Mouse (Mus musculus): Measurements from ENCODE around the gene Cpsf2. TPM values are rescaled to one million over a fixed set of nuclear protein-coding genes. Genes with fewer than 3 reads are reported as not detected.

Cpsf2 gene
- polyA plus RNA-seq, 1 experiment from 2014 or later = 46.1 TPM

DNA sequence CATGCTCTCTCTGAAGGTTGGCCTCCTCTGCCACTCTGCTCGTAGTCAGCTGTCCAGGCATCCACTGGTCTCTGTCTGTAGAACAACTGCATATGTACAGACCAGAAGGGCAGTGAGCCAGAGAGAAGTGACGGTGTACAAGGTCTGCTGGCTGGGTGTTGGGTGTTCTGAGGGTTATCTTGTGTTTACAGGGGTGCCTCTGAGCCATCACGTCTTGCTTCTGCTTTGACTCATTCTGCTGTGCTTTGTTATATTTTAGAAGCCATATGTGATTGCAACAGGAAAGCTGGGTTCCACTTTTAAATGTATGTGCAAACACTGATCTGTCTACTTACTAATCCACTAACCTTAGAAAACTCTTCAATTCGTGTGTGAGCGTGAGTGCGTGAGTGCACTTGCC, 11.9 kb downstream of the Cpsf2 start:
- 91% methylated on average over 6 of the region's 6 CpGs for whole genome bisulfite sequencing
- H3K36me3 ChIP-seq (ENCODE audit: control insufficient read depth, insufficient read depth, low read length) = peaks cover 14% of the 10 kb centered on the region; the same call in 1 of the 2 replicates

DNA sequence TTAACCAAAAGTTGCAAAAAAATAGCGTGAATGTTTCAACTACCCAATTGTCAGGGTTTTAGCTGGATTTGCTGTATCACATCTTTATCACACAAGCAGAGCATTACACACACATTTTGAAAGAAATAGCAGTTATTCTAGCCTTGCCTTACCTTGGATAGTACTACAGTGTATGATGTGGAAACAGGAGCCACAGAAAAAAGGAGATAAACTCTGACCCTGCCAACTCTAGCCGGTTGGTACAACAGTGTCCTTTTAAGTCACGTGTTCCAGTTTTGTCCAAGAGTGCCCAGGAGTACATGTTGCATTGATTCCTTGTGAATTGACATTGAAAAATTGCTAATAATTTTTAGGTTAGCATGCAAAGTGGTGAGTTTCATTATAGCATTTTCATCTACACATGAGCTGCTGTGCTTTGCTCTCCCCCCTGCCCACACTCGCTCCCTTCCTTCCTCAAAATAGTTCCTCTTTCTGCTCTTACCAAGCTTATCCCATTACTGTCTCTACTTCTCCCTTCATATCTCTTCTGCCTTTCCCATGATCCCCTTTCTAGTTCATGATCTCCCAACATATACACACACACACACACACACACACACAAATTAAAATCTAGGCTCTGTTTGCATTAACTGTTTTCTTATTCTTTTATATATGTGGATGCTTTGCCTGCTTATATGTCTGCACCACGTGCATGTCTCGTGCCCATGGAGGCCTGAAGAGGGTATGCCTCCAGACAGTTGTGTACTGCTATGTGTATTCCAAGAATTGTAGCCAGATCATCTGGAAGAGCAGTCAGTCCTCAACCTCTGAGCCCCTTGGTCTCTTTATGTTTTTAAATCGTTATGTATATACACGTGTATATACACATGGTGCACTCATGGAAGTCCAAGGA, 19.0 kb downstream of the Cpsf2 start:
- ATAC-seq (replicated peaks; ENCODE audit: low FRiP score) = no peak
- Histone ChIP-seq H3K4me3 (ENCODE audit: low read depth, low read length) (no peak overlapping the region), H3K27me3 (ENCODE audit: control insufficient read depth, insufficient read depth, low read length) (no peaks in the 10 kb centered on the region), H3K27ac (ENCODE audit: low read depth, low read length) (no peak overlapping the region), H3K4me1 (replicated peaks; ENCODE audit: control insufficient read depth, insufficient read depth, low read length) (no peaks in the 10 kb centered on the region), H3K4me2 (ENCODE audit: low read depth, low read length, severe bottlenecking) (no peak overlapping the region), H3K9me3 (ENCODE audit: control insufficient read depth, low read length) (no peaks in the 10 kb centered on the region), H3K9ac (ENCODE audit: low read length) (no peak overlapping the region), H3K36me3 (ENCODE audit: control insufficient read depth, insufficient read depth, low read length) (peaks cover 5% of the 10 kb centered on the region; the same call in 1 of the 2 replicates)
- no peak for DNase-seq (ENCODE audit: low spot score)
- WGBS = 95% methylated on average over 8 of the region's 8 CpGs

More for the DNA sequence above, 11.9 kb downstream of the Cpsf2 start:
- H3K9ac ChIP-seq (ENCODE audit: low read length) = no peak overlapping the region
- ATAC-seq (replicated peaks; ENCODE audit: low FRiP score) = no peak
- H3K27me3 ChIP-seq (ENCODE audit: control insufficient read depth, insufficient read depth, low read length) = no peaks in the 10 kb centered on the region
- H3K4me1 ChIP-seq (replicated peaks; ENCODE audit: control insufficient read depth, insufficient read depth, low read length) = no peaks in the 10 kb centered on the region
- DNase-seq (ENCODE audit: low spot score) = no peak
- H3K27ac ChIP-seq (ENCODE audit: low read depth, low read length) = no peak overlapping the region
- no peak overlapping the region for H3K4me3 ChIP-seq (ENCODE audit: low read depth, low read length)
- no peaks in the 10 kb centered on the region for H3K9me3 ChIP-seq (ENCODE audit: control insufficient read depth, low read length)
- no peak overlapping the region for H3K4me2 ChIP-seq (ENCODE audit: low read depth, low read length, severe bottlenecking)

DNA sequence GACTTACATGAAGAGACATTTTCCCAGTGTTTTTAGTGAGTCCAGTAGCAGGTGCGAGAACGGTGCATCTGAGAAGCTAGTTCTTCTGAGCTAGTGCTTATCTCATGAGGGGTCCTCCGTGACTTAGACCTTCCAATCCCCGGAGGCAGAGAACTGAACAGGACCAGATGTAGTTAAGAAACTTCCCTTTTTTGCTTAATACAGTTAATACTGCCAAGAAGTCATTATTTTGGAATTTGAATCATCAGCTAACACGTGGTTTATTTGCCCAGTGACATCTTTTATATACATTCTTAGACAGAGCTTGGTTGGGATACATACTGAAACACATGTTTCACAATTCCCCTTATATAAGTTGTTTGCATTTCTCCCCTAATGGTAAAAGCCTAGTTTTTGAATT, 23.1 kb downstream of the Cpsf2 start:
- Histone ChIP-seq H3K36me3 (ENCODE audit: control insufficient read depth, insufficient read depth, low read length) (peaks cover 10% of the 10 kb centered on the region; the same call in 1 of the 2 replicates), H3K4me1 (replicated peaks; ENCODE audit: control insufficient read depth, insufficient read depth, low read length) (no peaks in the 10 kb centered on the region), H3K9me3 (ENCODE audit: control insufficient read depth, low read length) (no peaks in the 10 kb centered on the region), H3K27me3 (ENCODE audit: control insufficient read depth, insufficient read depth, low read length) (no peaks in the 10 kb centered on the region), H3K4me2 (ENCODE audit: low read depth, low read length, severe bottlenecking) (no peak overlapping the region), H3K27ac (ENCODE audit: low read depth, low read length) (no peak overlapping the region), H3K4me3 (ENCODE audit: low read depth, low read length) (no peak overlapping the region), H3K9ac (ENCODE audit: low read length) (no peak overlapping the region)
- ATAC-seq (replicated peaks; ENCODE audit: low FRiP score) (no peak), DNase-seq (ENCODE audit: low spot score) (no peak)
- 94% methylated on average over 5 of the region's 5 CpGs for WGBS

GRCm38 (mm10) chr12:102000785-102001184, 25.0 kb downstream of the Cpsf2 start:
- Histone ChIP-seq H3K27me3 (ENCODE audit: control insufficient read depth, insufficient read depth, low read length) (no peaks in the 10 kb centered on the region), H3K27ac (ENCODE audit: low read depth, low read length) (no peak overlapping the region), H3K4me3 (ENCODE audit: low read depth, low read length) (no peak overlapping the region), H3K9me3 (ENCODE audit: control insufficient read depth, low read length) (no peaks in the 10 kb centered on the region), H3K36me3 (ENCODE audit: control insufficient read depth, insufficient read depth, low read length) (peaks cover 10% of the 10 kb centered on the region; the same call in 1 of the 2 replicates), H3K4me2 (ENCODE audit: low read depth, low read length, severe bottlenecking) (no peak overlapping the region), H3K9ac (ENCODE audit: low read length) (no peak overlapping the region), H3K4me1 (replicated peaks; ENCODE audit: control insufficient read depth, insufficient read depth, low read length) (no peaks in the 10 kb centered on the region)
- no peak for ATAC-seq (replicated peaks; ENCODE audit: low FRiP score)
- DNase-seq (ENCODE audit: low spot score) = no peak
- 90% methylated on average over 11 of the region's 11 CpGs for WGBS

GRCm38 (mm10) chr12:102008111-102008977, 32.6 kb downstream of the Cpsf2 start:
- DNase-seq (ENCODE audit: low spot score) (no peak), ATAC-seq (replicated peaks; ENCODE audit: low FRiP score) (no peak)
- H3K4me3 ChIP-seq (ENCODE audit: low read depth, low read length) = no peak overlapping the region
- H3K9me3 ChIP-seq (ENCODE audit: control insufficient read depth, low read length) = no peaks in the 10 kb centered on the region
- H3K4me2 ChIP-seq (ENCODE audit: low read depth, low read length, severe bottlenecking) = no peak overlapping the region
- H3K4me1 ChIP-seq (replicated peaks; ENCODE audit: control insufficient read depth, insufficient read depth, low read length) = no peaks in the 10 kb centered on the region
- H3K36me3 ChIP-seq (ENCODE audit: control insufficient read depth, insufficient read depth, low read length) = peaks cover 5% of the 10 kb centered on the region; the same call in 1 of the 2 replicates
- WGBS = 89% methylated on average over 16 of the region's 16 CpGs
- no peak overlapping the region for H3K27ac ChIP-seq (ENCODE audit: low read depth, low read length)
- no peaks in the 10 kb centered on the region for H3K27me3 ChIP-seq (ENCODE audit: control insufficient read depth, insufficient read depth, low read length)
- H3K9ac ChIP-seq (ENCODE audit: low read length) = no peak overlapping the region

DNA sequence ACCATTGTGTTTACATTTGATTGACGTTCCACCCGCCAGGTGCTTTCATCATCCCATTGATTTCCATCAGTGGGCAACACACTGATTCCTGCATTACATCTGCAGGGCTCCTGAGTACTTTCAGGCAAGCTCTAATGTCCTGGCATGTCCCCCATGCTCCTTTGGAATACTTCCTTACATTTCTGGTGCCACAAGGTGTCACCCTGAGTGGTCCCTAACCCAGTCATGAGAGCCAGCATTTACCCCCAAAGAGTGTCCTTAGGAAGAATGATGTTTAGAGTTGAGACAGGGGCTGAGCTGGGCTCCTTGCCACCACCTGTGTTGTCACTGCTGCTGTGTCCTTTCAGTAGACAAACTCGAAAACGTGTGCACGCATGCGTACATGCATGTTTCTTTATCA, 33.8 kb downstream of the Cpsf2 start:
- no peak for DNase-seq (ENCODE audit: low spot score)
- H3K9me3 ChIP-seq (ENCODE audit: control insufficient read depth, low read length) = no peaks in the 10 kb centered on the region
- 94% methylated on average over 6 of the region's 6 CpGs for WGBS
- H3K9ac ChIP-seq (ENCODE audit: low read length) = no peak overlapping the region
- no peak for ATAC-seq (replicated peaks; ENCODE audit: low FRiP score)
- no peaks in the 10 kb centered on the region for H3K27me3 ChIP-seq (ENCODE audit: control insufficient read depth, insufficient read depth, low read length)
- no peak overlapping the region for H3K4me3 ChIP-seq (ENCODE audit: low read depth, low read length)
- no peaks in the 10 kb centered on the region; the same call in 1 of the 2 replicates for H3K36me3 ChIP-seq (ENCODE audit: control insufficient read depth, insufficient read depth, low read length)
- H3K27ac ChIP-seq (ENCODE audit: low read depth, low read length) = no peak overlapping the region
- no peaks in the 10 kb centered on the region for H3K4me1 ChIP-seq (replicated peaks; ENCODE audit: control insufficient read depth, insufficient read depth, low read length)
- no peak overlapping the region for H3K4me2 ChIP-seq (ENCODE audit: low read depth, low read length, severe bottlenecking)

DNA sequence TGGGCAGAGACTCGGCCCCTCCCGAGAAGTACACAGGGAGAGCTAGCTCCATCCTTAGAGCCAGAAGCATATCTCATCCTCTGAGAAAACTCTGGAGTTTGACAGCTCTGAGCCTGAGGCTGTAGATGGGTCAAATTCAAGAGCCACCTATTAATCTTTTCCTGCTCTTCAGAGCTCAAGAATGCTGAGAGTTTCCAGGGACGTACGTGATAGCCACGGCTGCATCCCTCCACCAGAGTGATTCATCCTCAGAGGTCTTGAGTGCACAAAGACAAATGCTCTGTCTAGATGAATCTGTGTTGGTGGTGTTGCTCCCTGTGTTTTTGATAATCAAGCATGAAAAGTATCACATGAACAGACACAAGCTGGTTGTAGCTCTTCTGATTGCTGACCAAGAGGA, 38.6 kb downstream of the Cpsf2 start:
- DNase-seq (ENCODE audit: low spot score) = no peak
- Histone ChIP-seq H3K4me1 (replicated peaks; ENCODE audit: control insufficient read depth, insufficient read depth, low read length) (no peaks in the 10 kb centered on the region), H3K27me3 (ENCODE audit: control insufficient read depth, insufficient read depth, low read length) (no peaks in the 10 kb centered on the region), H3K36me3 (ENCODE audit: control insufficient read depth, insufficient read depth, low read length) (no peaks in the 10 kb centered on the region), H3K9ac (ENCODE audit: low read length) (no peak overlapping the region), H3K9me3 (ENCODE audit: control insufficient read depth, low read length) (no peaks in the 10 kb centered on the region), H3K27ac (ENCODE audit: low read depth, low read length) (no peak overlapping the region), H3K4me2 (ENCODE audit: low read depth, low read length, severe bottlenecking) (no peak overlapping the region), H3K4me3 (ENCODE audit: low read depth, low read length) (no peak overlapping the region)
- no peak for ATAC-seq (replicated peaks; ENCODE audit: low FRiP score)
- WGBS = 86% methylated on average over 5 of the region's 5 CpGs

DNA sequence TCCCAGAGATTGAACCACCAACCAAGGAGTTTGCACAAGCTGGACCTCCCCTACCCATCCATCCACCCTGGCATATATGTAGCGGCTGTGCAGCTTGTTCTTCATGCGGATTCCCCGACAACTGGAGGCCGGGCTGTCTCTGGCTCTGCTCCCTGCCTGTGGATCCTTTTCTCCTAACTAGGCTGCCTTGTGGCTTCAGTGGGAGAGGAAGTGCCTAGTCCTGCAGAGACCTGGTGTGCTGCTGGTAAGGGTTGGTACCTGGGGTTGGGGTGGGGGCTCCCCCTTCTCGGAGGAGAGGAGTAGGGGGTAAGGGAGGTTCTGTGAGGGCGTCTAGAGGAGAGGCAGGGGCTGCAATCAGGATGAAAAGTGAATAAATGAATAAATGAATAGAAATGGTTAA, 39.3 kb downstream of the Cpsf2 start:
- ATAC-seq (replicated peaks; ENCODE audit: low FRiP score) (no peak), DNase-seq (ENCODE audit: low spot score) (no peak)
- no peak overlapping the region for H3K4me2 ChIP-seq (ENCODE audit: low read depth, low read length, severe bottlenecking)
- H3K36me3 ChIP-seq (ENCODE audit: control insufficient read depth, insufficient read depth, low read length) = no peaks in the 10 kb centered on the region
- 91% methylated on average over 6 of the region's 6 CpGs for whole genome bisulfite sequencing
- no peaks in the 10 kb centered on the region for H3K4me1 ChIP-seq (replicated peaks; ENCODE audit: control insufficient read depth, insufficient read depth, low read length)
- H3K9me3 ChIP-seq (ENCODE audit: control insufficient read depth, low read length) = no peaks in the 10 kb centered on the region
- H3K27me3 ChIP-seq (ENCODE audit: control insufficient read depth, insufficient read depth, low read length) = no peaks in the 10 kb centered on the region
- no peak overlapping the region for H3K4me3 ChIP-seq (ENCODE audit: low read depth, low read length)
- no peak overlapping the region for H3K27ac ChIP-seq (ENCODE audit: low read depth, low read length)
- no peak overlapping the region for H3K9ac ChIP-seq (ENCODE audit: low read length)
